Mouse (Mus musculus): Measurements from ENCODE around the gene Gm7951.
A peak's percentile ranks its signal among the peaks of the same experiment; 100 is the strongest.
"Not testable (repeated sequence)": the region's sequence is repeated elsewhere in the genome, so short reads cannot be mapped to it uniquely, and the experiment has no call there.

Gm7951 gene

GRCm38 (mm10) chr14:42117269-42117668, at the start of gene Gm7951:
Gene Gm7951, minus strand, starts transcription at chr14:42117369.
- DNase-seq (ENCODE audit: low spot score in 2 of 2), result not testable (repeated sequence)

GRCm38 (mm10) chr14:42162522-42162921, 45.4 kb upstream of the Gm7951 start, which contains the start of gene Gm17027:
Gene Gm17027, minus strand, starts transcription at chr14:42162622.
- not testable (repeated sequence) for DNase-seq (ENCODE audit: low spot score in 2 of 2)

- DNase-seq (ENCODE audit: low spot score in 2 of 2), result peak in 1 of 2 experiments; percentile 1
Measured at GRCm38 (mm10) chr14:42134571-42134970, 17.4 kb upstream of the Gm7951 start.

- DNase-seq (ENCODE audit: low spot score in 2 of 2), result peak in 1 of 2 experiments; percentile 1
Measured at GRCm38 (mm10) chr14:42133806-42134205, 16.6 kb upstream of the Gm7951 start.

Measured in urinary bladder, postnatal 36 days (tissue).